Mouse (Mus musculus) forebrain, embryonic 16.5 days (tissue): ENCODE data around the gene Ulk4. TPM values are rescaled to one million over a fixed set of nuclear protein-coding genes. Genes with fewer than 3 reads are reported as not detected.

Source experiments
- ATAC-seq: fragments of 200-750 bp; cut with Nextera tagmentation; 2 replicates; pipeline ENCODE4 v1.8.0; 2017; ENCODE audit warnings: mild to moderate bottlenecking, moderate library complexity
- H3K27ac ChIP-seq: fragments of 300-500 bp; sonication (generic); 2 replicates; pipeline ENCODE4 v1.5.1; 2014; ENCODE audit warnings: low read length, control low read depth
- H3K27me3 ChIP-seq: fragments of 300-500 bp; sonication (generic); replicated peaks from 2 replicates; pipeline ENCODE4 v1.6.1; 2014; ENCODE audit warnings: low read length; ENCODE audit not compliant: control insufficient read depth, insufficient read depth
- H3K36me3 ChIP-seq: fragments of 300-500 bp; sonication (generic); 2 replicates; pipeline ENCODE4 v1.6.1; 2014; ENCODE audit not compliant: control insufficient read depth, insufficient read depth
- H3K4me1 ChIP-seq: fragments of 300-500 bp; sonication (generic); replicated peaks from 2 replicates; pipeline ENCODE4 v1.6.1; 2014; ENCODE audit warnings: low read length; ENCODE audit not compliant: control insufficient read depth, insufficient read depth
- H3K4me2 ChIP-seq: fragments of 300-500 bp; sonication (generic); 2 replicates; pipeline ENCODE4 v1.6.1; 2014; ENCODE audit warnings: mild to moderate bottlenecking, low read length, control low read depth
- H3K4me3 ChIP-seq: fragments of 300-500 bp; sonication (generic); replicated peaks from 2 replicates; pipeline ENCODE4 v1.5.1; 2014; ENCODE audit warnings: mild to moderate bottlenecking, low read length, control low read depth
- H3K9ac ChIP-seq: fragments of 300-500 bp; sonication (generic); replicated peaks from 2 replicates; pipeline ENCODE4 v1.6.1; 2014; ENCODE audit warnings: low read depth, low read length, control low read depth
- H3K9me3 ChIP-seq: fragments of 300-500 bp; sonication (generic); 2 replicates; pipeline ENCODE4 v1.6.1; 2016; ENCODE audit warnings: low read length; ENCODE audit not compliant: control insufficient read depth
- WGBS: fragments of 180-500 bp; shearing (Covaris S2); extraction: QIAGEN DNeasy Blood & Tissue Kit; methylation state at CpG from one replicate; pipeline ENCODE4 v1.1.7; 2014; 5-methylcytosine and 5-hydroxymethylcytosine counted together
- polyA plus RNA-seq: library from polyadenylated mRNA; unstranded; fragments of >200 nt; fragmentation: Nextera tagmentation; extraction: Ambion mirVana; gene quantifications from 2 replicates; pipeline ENCODE4 v1.2.1, GENCODE M21; 2015

The Ulk4 gene
- polyA plus RNA-seq, 1 experiment from 2014 or later: 115 TPM

DNA sequence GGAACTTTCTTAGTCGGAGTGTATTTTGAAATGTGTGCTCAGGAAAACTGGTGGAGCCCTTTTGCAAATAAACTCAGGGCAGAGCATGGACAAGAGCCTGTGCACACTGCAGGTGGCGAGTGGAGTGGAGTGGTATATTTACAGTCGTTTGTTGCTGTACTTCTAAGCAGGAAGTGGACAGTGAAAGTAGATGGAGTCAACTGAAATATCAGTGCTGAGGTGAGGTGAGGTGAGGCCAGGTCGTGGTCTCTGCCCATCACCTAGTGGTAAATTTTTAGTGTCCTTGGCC is 341.4 kb downstream of the Ulk4 start:
- H3K36me3 ChIP-seq: no peaks in the 10 kb centered on the region
- ATAC-seq: no peak
- H3K4me1 ChIP-seq: peaks cover 51% of the 10 kb centered on the region
- peak overlapping the region; percentile 99 for H3K4me2 ChIP-seq
- peak overlapping the region; percentile 95 for H3K4me3 ChIP-seq
- H3K9me3 ChIP-seq: no peaks in the 10 kb centered on the region
- no peaks in the 10 kb centered on the region for H3K27me3 ChIP-seq
- WGBS: 12% methylated on average over 4 of the region's 4 CpGs
- H3K9ac ChIP-seq: peak overlapping the region; percentile 91; the same call in 1 of the 2 replicates
- no peak overlapping the region for H3K27ac ChIP-seq

DNA sequence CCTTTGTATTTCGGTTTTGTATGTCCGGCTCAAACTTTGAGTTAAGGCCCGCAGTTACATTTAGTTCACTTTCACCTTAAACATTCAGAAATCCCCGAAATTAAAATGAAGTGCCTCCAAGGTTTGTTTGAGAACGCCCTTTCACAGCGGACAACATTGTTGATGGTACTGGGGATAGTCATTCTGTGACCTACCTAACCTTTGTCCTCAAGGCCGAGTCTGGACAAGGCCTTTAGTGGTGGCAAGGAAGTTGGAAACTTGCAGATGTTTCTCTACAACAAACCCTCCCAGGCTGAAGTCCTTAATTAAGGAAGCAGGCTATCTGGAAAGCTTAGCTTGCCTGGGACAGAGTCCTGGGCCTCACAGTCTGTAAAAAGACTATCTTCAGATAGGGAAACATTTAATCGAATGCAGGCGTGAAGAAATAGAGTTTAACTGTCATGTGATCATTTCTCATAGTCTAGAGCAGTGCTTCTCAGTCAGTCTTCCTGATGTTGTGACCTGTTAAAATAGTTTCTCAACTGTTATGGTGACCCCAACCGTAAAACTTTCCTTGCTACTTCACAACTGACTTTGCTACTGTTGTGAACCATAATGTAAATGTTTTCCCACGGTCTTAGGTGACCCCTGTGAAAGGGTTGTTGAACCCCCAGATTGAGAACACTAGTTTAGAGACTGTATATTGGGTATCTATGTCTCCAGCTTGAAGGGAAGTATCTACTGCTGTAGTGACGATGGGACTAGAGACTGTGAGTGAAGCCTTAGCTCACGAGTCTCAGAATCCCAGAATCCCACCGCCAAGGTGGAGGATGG is 342.0 kb downstream of the Ulk4 start:
- Histone ChIP-seq H3K27me3 (no peaks in the 10 kb centered on the region), H3K27ac (peak overlapping the region; percentile 91), H3K4me2 (peak overlapping the region; percentile 99), H3K36me3 (no peaks in the 10 kb centered on the region), H3K4me1 (peaks cover 51% of the 10 kb centered on the region), H3K9me3 (no peaks in the 10 kb centered on the region), H3K9ac (peak overlapping the region; percentile 91), H3K4me3 (peak overlapping the region; percentile 95)
- ATAC-seq: no peak
- 5% methylated on average over 14 of the region's 14 CpGs for WGBS

DNA sequence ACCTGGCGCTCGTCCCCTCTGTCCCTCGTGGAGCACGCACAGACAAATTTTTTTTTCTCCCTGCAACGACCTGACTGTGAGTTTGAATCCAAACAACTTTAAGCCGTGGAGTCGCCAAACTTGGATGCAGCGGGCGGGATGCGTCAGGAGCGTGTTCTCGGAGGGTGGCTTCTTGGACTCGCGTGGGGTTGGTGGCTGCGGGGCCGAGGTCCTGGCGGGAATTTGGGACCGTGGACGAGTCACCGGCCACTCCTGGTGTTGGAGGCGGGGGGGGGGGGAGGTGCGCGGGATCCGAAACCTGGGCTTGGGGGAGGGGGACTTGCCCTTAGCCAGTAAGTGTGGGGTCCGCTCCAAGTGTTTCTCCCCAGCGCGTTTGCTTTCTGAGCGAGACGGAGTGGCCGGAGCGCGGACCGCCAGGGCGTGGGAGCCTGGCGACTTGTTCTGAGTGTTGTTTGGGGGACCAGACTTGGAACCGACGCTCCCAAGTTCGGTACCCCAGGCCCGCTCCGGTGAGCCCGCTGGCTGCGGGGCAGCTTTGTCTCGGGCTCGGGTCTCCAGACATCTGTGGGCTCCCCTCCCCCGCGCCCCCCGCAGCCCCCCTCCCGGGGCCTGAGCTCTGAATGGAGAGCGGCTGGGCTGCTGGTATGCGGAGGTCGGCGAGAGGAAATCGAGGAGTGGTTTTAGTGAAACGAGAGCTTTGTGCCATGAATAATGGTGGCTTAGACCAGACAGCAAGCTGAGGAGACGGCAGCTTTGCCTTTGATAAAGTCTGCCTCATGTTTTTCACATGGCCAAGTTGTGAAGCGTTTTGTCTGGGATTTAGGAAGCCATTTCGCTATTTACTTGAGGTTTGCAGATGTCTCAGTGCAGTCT is 342.9 kb downstream of the Ulk4 start:
- H3K36me3 ChIP-seq: no peaks in the 10 kb centered on the region
- peak overlapping the region; percentile 95 for H3K4me3 ChIP-seq
- peak overlapping the region; percentile 91 for H3K27ac ChIP-seq
- no peaks in the 10 kb centered on the region for H3K27me3 ChIP-seq
- WGBS: under 1% methylated on average over 51 of the region's 57 CpGs
- ATAC-seq: peak; percentile 32
- H3K9me3 ChIP-seq: no peaks in the 10 kb centered on the region
- peaks cover 47% of the 10 kb centered on the region for H3K4me1 ChIP-seq
- H3K9ac ChIP-seq: peak overlapping the region; percentile 91
- peak overlapping the region; percentile 99 for H3K4me2 ChIP-seq

DNA sequence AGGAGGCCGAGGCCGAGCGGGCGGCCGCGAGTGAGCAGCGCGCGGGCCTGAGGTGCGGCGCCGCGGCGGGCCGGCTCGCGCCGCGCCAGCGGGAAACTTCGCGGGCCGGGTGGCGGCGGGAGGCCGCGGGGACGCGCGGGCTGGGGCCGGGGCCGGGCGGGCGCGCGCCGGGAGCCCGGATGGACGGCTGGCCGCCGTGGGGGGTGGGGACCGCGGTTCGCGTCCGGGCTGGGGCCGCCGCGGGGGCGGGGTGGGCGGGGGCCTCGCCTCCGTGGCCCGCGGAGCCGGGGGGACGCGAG is 343.5 kb downstream of the Ulk4 start:
- no peaks in the 10 kb centered on the region for H3K27me3 ChIP-seq
- H3K4me1 ChIP-seq: peaks cover 46% of the 10 kb centered on the region
- no peaks in the 10 kb centered on the region for H3K36me3 ChIP-seq
- H3K27ac ChIP-seq: peak overlapping the region; percentile 91
- peak overlapping the region; percentile 91 for H3K9ac ChIP-seq
- no peak for ATAC-seq
- no peaks in the 10 kb centered on the region for H3K9me3 ChIP-seq
- 0% methylated on average over 8 of the region's 58 CpGs for WGBS
- peak overlapping the region; percentile 95 for H3K4me3 ChIP-seq
- peak overlapping the region; percentile 99 for H3K4me2 ChIP-seq

DNA sequence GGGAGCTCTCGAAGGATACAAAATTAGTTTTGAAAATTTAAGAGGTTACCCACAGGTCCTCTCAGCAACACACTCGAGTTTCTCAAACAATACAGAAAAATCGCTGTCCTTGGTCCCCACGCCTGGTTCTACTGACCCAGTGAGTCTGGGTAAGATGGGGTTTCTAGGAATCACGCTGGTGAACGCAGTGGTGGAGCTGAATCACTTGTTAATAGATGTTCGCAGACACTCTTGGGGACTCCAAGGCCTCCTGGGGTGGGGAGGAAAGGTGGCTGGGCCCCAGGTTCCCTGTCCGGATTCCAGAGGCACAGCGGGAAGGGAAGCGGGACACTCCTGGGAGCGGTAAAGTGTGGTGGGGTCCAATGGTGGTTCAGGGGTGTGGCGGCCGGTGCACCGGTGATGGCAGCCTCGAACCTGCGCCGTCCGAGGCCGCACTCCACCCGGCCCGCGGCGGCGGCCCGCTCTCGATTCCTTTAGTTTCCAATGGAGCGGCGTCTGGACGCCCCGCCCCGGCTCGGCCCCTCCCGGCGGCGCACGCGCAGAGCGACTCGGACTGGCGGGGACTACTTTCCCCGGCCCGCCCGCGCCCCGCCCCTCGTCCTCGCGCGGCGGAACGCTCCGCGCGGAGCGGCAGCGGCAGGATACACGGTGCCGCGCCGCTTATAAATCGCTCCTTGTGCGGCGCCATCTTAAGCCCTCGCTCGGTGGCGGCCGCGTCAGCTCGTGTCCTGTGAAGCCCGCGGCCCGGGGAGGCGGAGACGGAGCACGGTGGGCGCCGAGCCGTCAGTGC is 344.0 kb downstream of the Ulk4 start:
- peaks cover 41% of the 10 kb centered on the region for H3K4me1 ChIP-seq
- peak; percentile 88 for ATAC-seq
- peak overlapping the region; percentile 91 for H3K9ac ChIP-seq
- no peaks in the 10 kb centered on the region for H3K27me3 ChIP-seq
- WGBS: 3% methylated on average over 70 of the region's 78 CpGs
- peak overlapping the region; percentile 91 for H3K27ac ChIP-seq
- peak overlapping the region; percentile 33 for H3K4me2 ChIP-seq
- no peaks in the 10 kb centered on the region for H3K36me3 ChIP-seq
- peak overlapping the region; percentile 95 for H3K4me3 ChIP-seq
- H3K9me3 ChIP-seq: no peaks in the 10 kb centered on the region

DNA sequence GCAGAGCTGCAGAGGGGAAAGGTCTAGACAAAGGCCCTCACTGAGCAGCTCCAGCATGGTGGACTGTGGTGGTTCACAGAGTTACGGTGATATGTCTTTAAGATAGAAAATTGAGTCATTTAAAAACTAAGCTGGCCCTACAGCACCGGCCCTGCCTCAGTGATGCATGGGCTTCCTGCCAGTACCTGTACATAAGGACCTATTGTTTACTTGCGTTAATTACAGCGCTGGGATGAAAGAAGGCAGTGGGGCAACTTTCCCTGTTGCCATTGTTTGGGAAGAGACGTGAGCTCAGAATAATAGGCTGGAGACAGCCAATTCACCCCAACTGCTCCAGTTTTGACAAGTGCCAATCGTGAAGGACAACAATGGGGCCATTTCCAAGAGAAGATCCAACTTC is 344.6 kb downstream of the Ulk4 start:
- Histone ChIP-seq H3K4me3 (no peak overlapping the region), H3K4me2 (no peak overlapping the region), H3K27me3 (no peaks in the 10 kb centered on the region), H3K36me3 (no peaks in the 10 kb centered on the region), H3K27ac (no peak overlapping the region), H3K9ac (no peak overlapping the region), H3K4me1 (peaks cover 35% of the 10 kb centered on the region), H3K9me3 (no peaks in the 10 kb centered on the region)
- 9% methylated on average over 6 of the region's 6 CpGs for WGBS
- ATAC-seq: no peak

DNA sequence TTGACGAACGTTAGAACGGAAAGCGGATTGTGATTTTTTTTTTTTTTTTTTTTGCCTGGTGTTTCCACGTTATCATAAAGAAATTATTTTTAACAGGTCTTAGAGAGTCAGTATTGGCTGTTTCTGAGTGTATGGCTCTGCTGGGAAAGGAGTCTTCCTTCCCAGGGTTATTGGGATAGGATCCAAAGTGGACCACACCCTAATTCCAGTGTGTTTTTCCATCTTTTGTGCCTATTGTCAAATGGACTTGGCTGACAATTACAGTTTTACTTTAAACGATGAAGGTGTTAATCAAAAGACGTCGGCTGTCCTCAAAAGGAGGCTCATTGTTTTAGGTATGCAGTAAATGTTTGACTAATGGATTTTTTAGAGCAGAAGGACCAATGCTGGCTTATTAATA is 346.2 kb downstream of the Ulk4 start:
- peak overlapping the region; percentile 5; the same call in 1 of the 2 replicates for H3K27ac ChIP-seq
- H3K9me3 ChIP-seq: no peaks in the 10 kb centered on the region
- H3K36me3 ChIP-seq: no peaks in the 10 kb centered on the region
- no peak overlapping the region for H3K4me3 ChIP-seq
- WGBS: 33% methylated on average over 8 of the region's 8 CpGs
- no peak for ATAC-seq
- H3K4me1 ChIP-seq: peaks cover 21% of the 10 kb centered on the region
- no peaks in the 10 kb centered on the region for H3K27me3 ChIP-seq
- H3K4me2 ChIP-seq: no peak overlapping the region
- H3K9ac ChIP-seq: peak overlapping the region; percentile 29; the same call in 1 of the 2 replicates

DNA sequence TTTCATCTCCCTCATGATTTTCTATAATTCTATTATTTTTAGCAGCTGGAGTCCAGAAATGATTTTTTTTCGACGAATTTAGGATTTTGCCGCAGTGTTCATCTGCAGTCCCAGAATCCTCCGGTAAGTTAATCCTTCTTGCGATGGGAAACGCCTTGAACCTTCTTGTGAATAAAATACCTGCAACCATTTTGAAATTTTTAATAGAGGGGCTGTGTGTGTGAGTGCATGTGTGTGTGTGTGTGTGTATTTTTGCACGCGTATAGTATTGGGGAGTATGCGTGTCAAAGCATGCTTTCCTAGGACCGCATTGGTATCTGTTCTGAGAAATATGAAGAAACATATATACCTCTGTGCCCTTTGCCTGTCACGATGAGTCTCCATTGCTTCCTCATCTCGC is 347.0 kb downstream of the Ulk4 start:
- no peak overlapping the region for H3K4me2 ChIP-seq
- ATAC-seq: no peak
- no peaks in the 10 kb centered on the region for H3K27me3 ChIP-seq
- no peak overlapping the region for H3K9ac ChIP-seq
- peak overlapping the region; percentile 5; the same call in 1 of the 2 replicates for H3K27ac ChIP-seq
- no peak overlapping the region for H3K4me3 ChIP-seq
- 83% methylated on average over 12 of the region's 12 CpGs for WGBS
- no peaks in the 10 kb centered on the region for H3K36me3 ChIP-seq
- no peaks in the 10 kb centered on the region for H3K9me3 ChIP-seq
- peaks cover 13% of the 10 kb centered on the region for H3K4me1 ChIP-seq

DNA sequence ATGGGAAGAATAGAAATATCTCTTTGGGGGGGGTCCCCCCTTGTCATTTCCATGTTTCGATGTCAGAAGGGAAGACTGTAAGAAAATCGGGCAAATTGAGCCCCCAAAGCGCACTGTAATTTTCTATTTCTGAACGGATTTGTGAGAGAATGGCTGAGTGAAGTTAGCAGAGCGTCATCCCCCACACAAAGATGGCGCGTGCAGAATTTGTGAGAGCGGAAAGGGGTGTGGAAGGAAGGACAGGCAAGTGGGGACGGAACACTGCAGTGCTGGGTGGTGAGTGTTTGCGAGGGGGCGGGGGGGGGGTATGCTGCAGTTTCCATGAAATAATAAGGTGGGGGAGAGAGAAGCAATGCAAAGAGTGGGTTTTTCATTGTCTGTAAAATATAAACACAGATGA is 347.9 kb downstream of the Ulk4 start, which contains the start of gene Ctnnb1:
Gene Ctnnb1, plus strand, starts transcription at position 136 of the 400 bp plus-strand sequence.
- Histone ChIP-seq H3K4me3 (peak within 1 kb of the TSS; percentile 11; the same call in 1 of the 2 replicates), H3K9ac (no peak within 1 kb of the TSS; the same call in 1 of the 2 replicates), H3K9me3 (no peaks in the 10 kb centered on the region), H3K27ac (peak within 1 kb of the TSS; percentile 21; the same call in 1 of the 2 replicates), H3K27me3 (no peaks in the 10 kb centered on the region), H3K36me3 (no peaks in the 10 kb centered on the region), H3K4me2 (peak within 1 kb of the TSS; percentile 30), H3K4me1 (peaks cover 9% of the 10 kb centered on the region)
- 36% methylated on average over 11 of the region's 11 CpGs for whole genome bisulfite sequencing
- ATAC-seq: no peak
